Mouse (Mus musculus) layer of hippocampus, postnatal 10 days (tissue): Measurements from ENCODE around the gene Siah2. TPM values are rescaled to one million over a fixed set of nuclear protein-coding genes. Genes with fewer than 3 reads are reported as not detected.

Source experiments
- DNase-seq, 2 experiments: peaks; one replicate each; pipeline ENCODE4 v3.0.0; 2021; ENCODE audit warnings: low spot score in 2 of 2
- long read RNA-seq: library from polyadenylated mRNA; stranded (forward); transcript quantifications from one replicate; pipeline ENCODE4 v2.0.0, GENCODE M21; 2023
- total RNA-seq, 2 experiments: library from RNA; stranded (reverse); gene quantifications; 2 replicates each; pipeline ENCODE4 v1.2.3; 2021

Gene Siah2
- total RNA-seq: 10 to 100 TPM; 17.0 to 19.4 TPM
- long read RNA-seq, transcript Siah2-201 (2 exons, 2,511 nt): major isoform, 14 of 19 reads
- long read RNA-seq, partial matches to known transcripts: 0 of 19 reads
- long read RNA-seq, other reads (novel, unspliced or antisense): 5 of 19 reads

GRCm38 (mm10) chr3:58691997-58692721 lies at the start of gene Siah2:
TSS of gene Siah2 (minus strand) at chr3:58692400.
- peak; percentile 90 to 94 for DNase-seq

- no peak for DNase-seq
Measured at GRCm38 (mm10) chr3:58739536-58739935, 47.3 kb upstream of the Siah2 start.

- DNase-seq: no peak
Measured at GRCm38 (mm10) chr3:58738346-58739089, 46.3 kb upstream of the Siah2 start.

- DNase-seq: no peak
Measured at GRCm38 (mm10) chr3:58731520-58731919, 39.3 kb upstream of the Siah2 start.

GRCm38 (mm10) chr3:58730580-58730979 lies 38.4 kb upstream of the Siah2 start:
- no peak for DNase-seq

GRCm38 (mm10) chr3:58729549-58729948 lies 37.3 kb upstream of the Siah2 start:
- DNase-seq: no peak

GRCm38 (mm10) chr3:58727601-58728000 lies 35.4 kb upstream of the Siah2 start:
- DNase-seq: no peak

- peak; percentile 51 to 55 for DNase-seq
Measured at GRCm38 (mm10) chr3:58727012-58727411, 34.8 kb upstream of the Siah2 start.

- DNase-seq: no peak
Measured at GRCm38 (mm10) chr3:58726374-58726773, 34.2 kb upstream of the Siah2 start.

GRCm38 (mm10) chr3:58724815-58725214 lies 32.6 kb upstream of the Siah2 start:
- no peak for DNase-seq

GRCm38 (mm10) chr3:58723656-58724055 lies 31.5 kb upstream of the Siah2 start:
- no peak for DNase-seq

- DNase-seq: no peak
Measured at GRCm38 (mm10) chr3:58719461-58720230, 27.4 kb upstream of the Siah2 start.

GRCm38 (mm10) chr3:58716705-58717104 lies 24.5 kb upstream of the Siah2 start:
- DNase-seq: no peak

- DNase-seq: no peak
Measured at GRCm38 (mm10) chr3:58714767-58715166, 22.6 kb upstream of the Siah2 start.

GRCm38 (mm10) chr3:58714034-58714433 lies 21.8 kb upstream of the Siah2 start:
- no peak for DNase-seq

GRCm38 (mm10) chr3:58713191-58713590 lies 21.0 kb upstream of the Siah2 start:
- no peak for DNase-seq

GRCm38 (mm10) chr3:58704547-58704946 lies 12.3 kb upstream of the Siah2 start:
- DNase-seq: no peak

- DNase-seq: no peak
Measured at GRCm38 (mm10) chr3:58703748-58704147, 11.5 kb upstream of the Siah2 start.

- DNase-seq: no peak
Measured at GRCm38 (mm10) chr3:58702329-58702728, 10.1 kb upstream of the Siah2 start.

GRCm38 (mm10) chr3:58701441-58701840 lies 9.2 kb upstream of the Siah2 start:
- DNase-seq: no peak

GRCm38 (mm10) chr3:58697926-58698325 lies 5.7 kb upstream of the Siah2 start:
- DNase-seq: no peak

GRCm38 (mm10) chr3:58696806-58697205 lies 4.6 kb upstream of the Siah2 start:
- DNase-seq: no peak
